Mouse (Mus musculus) neural tube, embryonic 15.5 days (tissue): ENCODE data around the gene Polr3gl. TPM values are rescaled to one million over a fixed set of nuclear protein-coding genes. Genes with fewer than 3 reads are reported as not detected.

Experiments used
- ATAC-seq: fragments of 200-750 bp; cut with Nextera tagmentation; 2 replicates; pipeline ENCODE4 v1.8.0; 2017; ENCODE audit warnings: mild to moderate bottlenecking, moderate TSS enrichment, moderate library complexity; ENCODE audit not compliant: low FRiP score
- H3K27ac ChIP-seq: fragments of 300-500 bp; sonication (generic); replicated peaks from 2 replicates; pipeline ENCODE4 v1.5.1; 2015; ENCODE audit warnings: mild to moderate bottlenecking, inconsistent platforms
- H3K27me3 ChIP-seq: fragments of 300-500 bp; sonication (generic); replicated peaks from 2 replicates; pipeline ENCODE4 v1.6.1; 2015; ENCODE audit warnings: inconsistent platforms
- H3K36me3 ChIP-seq: fragments of 300-500 bp; sonication (generic); 2 replicates; pipeline ENCODE4 v1.6.1; 2015; ENCODE audit warnings: inconsistent platforms
- H3K4me1 ChIP-seq: fragments of 300-500 bp; sonication (generic); 2 replicates; pipeline ENCODE4 v1.6.1; 2015; ENCODE audit warnings: inconsistent platforms
- H3K4me2 ChIP-seq: fragments of 300-500 bp; sonication (generic); 2 replicates; pipeline ENCODE4 v1.6.1; 2015; ENCODE audit warnings: inconsistent platforms, mild to moderate bottlenecking, moderate library complexity
- H3K4me3 ChIP-seq: fragments of 300-500 bp; sonication (generic); replicated peaks from 2 replicates; pipeline ENCODE4 v1.5.1; 2015; ENCODE audit warnings: mild to moderate bottlenecking, inconsistent platforms
- H3K9ac ChIP-seq: fragments of 300-500 bp; sonication (generic); replicated peaks from 2 replicates; pipeline ENCODE4 v1.6.1; 2015; ENCODE audit warnings: mild to moderate bottlenecking, inconsistent platforms
- H3K9me3 ChIP-seq: fragments of 300-500 bp; sonication (generic); replicated peaks from 2 replicates; pipeline ENCODE4 v1.6.1; 2016; ENCODE audit warnings: inconsistent platforms
- WGBS: fragments of 180-500 bp; shearing (Covaris S2); methylation state at CpG from one replicate; pipeline ENCODE4 v1.1.7; 2015; ENCODE audit warnings: mixed read lengths; 5-methylcytosine and 5-hydroxymethylcytosine counted together
- polyA plus RNA-seq: library from polyadenylated mRNA; unstranded; fragments of >200 nt; fragmentation: Nextera tagmentation; extraction: Ambion mirVana; gene quantifications from 2 replicates; pipeline ENCODE4 v1.2.1, GENCODE M21; 2015

The Polr3gl gene
- polyA plus RNA-seq, 1 experiment from 2014 or later: 35.2 TPM

- H3K4me1 ChIP-seq: peaks cover 55% of the 10 kb centered on the region
Measured at GRCm38 (mm10) chr3:96559911-96560850, 33.8 kb downstream of the Polr3gl start.

GRCm38 (mm10) chr3:96559398-96559910 is 34.5 kb downstream of the Polr3gl start:
- peaks cover 58% of the 10 kb centered on the region for H3K4me1 ChIP-seq
- H3K27ac ChIP-seq: 0 out of 2 replicates have a peak overlapping the region, but pooled peaks have one; percentile 33
- no peak for ATAC-seq

More at GRCm38 (mm10) chr3:96559911-96560850, 33.8 kb downstream of the Polr3gl start:
- H3K36me3 ChIP-seq: peaks cover 15% of the 10 kb centered on the region
- H3K27me3 ChIP-seq: no peaks in the 10 kb centered on the region
- H3K4me3 ChIP-seq: peak overlapping the region; percentile 69
- no peak for ATAC-seq
- WGBS: 85% methylated on average over 23 of the region's 23 CpGs
- peak overlapping the region; percentile 81 for H3K4me2 ChIP-seq
- H3K9ac ChIP-seq: peak overlapping the region; percentile 66
- 0 out of 2 replicates have a peak overlapping the region, but pooled peaks have one; percentile 33 for H3K27ac ChIP-seq
- H3K9me3 ChIP-seq: no peaks in the 10 kb centered on the region

GRCm38 (mm10) chr3:96558668-96559196 is 35.2 kb downstream of the Polr3gl start:
- Histone ChIP-seq H3K9me3 (no peaks in the 10 kb centered on the region), H3K27me3 (no peaks in the 10 kb centered on the region), H3K9ac (peak overlapping the region; percentile 66), H3K4me3 (peak overlapping the region; percentile 69), H3K36me3 (peaks cover 15% of the 10 kb centered on the region), H3K4me1 (peaks cover 58% of the 10 kb centered on the region), H3K27ac (no peak overlapping the region), H3K4me2 (peak overlapping the region; percentile 81)
- WGBS: 25% methylated on average over 10 of the region's 10 CpGs
- no peak for ATAC-seq

More at GRCm38 (mm10) chr3:96559398-96559910, 34.5 kb downstream of the Polr3gl start:
- H3K27me3 ChIP-seq: no peaks in the 10 kb centered on the region
- peak overlapping the region; percentile 66 for H3K9ac ChIP-seq
- peak overlapping the region; percentile 69 for H3K4me3 ChIP-seq
- H3K4me2 ChIP-seq: peak overlapping the region; percentile 81
- H3K36me3 ChIP-seq: peaks cover 15% of the 10 kb centered on the region
- no peaks in the 10 kb centered on the region for H3K9me3 ChIP-seq
- 77% methylated on average over 12 of the region's 12 CpGs for WGBS

- H3K27ac ChIP-seq: peak overlapping the region; percentile 69
Measured at GRCm38 (mm10) chr3:96558159-96558558, 35.8 kb downstream of the Polr3gl start.

GRCm38 (mm10) chr3:96557694-96558093 is 36.3 kb downstream of the Polr3gl start, which contains the start of gene Txnip:
TSS of gene Txnip (plus strand) at chr3:96557957.
- peak within 1 kb of the TSS; percentile 66 for H3K9ac ChIP-seq
- ATAC-seq: peak; percentile 98
- peak within 1 kb of the TSS; percentile 81 for H3K4me2 ChIP-seq
- 1% methylated on average over 26 of the region's 26 CpGs for WGBS
- peak within 1 kb of the TSS; percentile 69 for H3K4me3 ChIP-seq
- H3K9me3 ChIP-seq: no peaks in the 10 kb centered on the region
- H3K27ac ChIP-seq: peak within 1 kb of the TSS; percentile 87
- H3K4me1 ChIP-seq: peaks cover 58% of the 10 kb centered on the region
- peaks cover 15% of the 10 kb centered on the region for H3K36me3 ChIP-seq
- no peaks in the 10 kb centered on the region for H3K27me3 ChIP-seq

More at GRCm38 (mm10) chr3:96558159-96558558, 35.8 kb downstream of the Polr3gl start:
- no peaks in the 10 kb centered on the region for H3K27me3 ChIP-seq
- H3K36me3 ChIP-seq: peaks cover 15% of the 10 kb centered on the region
- no peaks in the 10 kb centered on the region for H3K9me3 ChIP-seq
- H3K4me2 ChIP-seq: peak overlapping the region; percentile 81
- H3K9ac ChIP-seq: peak overlapping the region; percentile 66
- peaks cover 58% of the 10 kb centered on the region for H3K4me1 ChIP-seq
- peak overlapping the region; percentile 69 for H3K4me3 ChIP-seq
- under 1% methylated on average over 17 of the region's 17 CpGs for WGBS
- ATAC-seq: peak; percentile 40; the same call in 1 of the 2 replicates

GRCm38 (mm10) chr3:96556651-96557635 is 37.0 kb downstream of the Polr3gl start:
- 0 out of 2 replicates have a peak, but pooled peaks have one; percentile 7 for ATAC-seq
- no peaks in the 10 kb centered on the region for H3K27me3 ChIP-seq
- 11% methylated on average over 22 of the region's 22 CpGs for WGBS
- peak overlapping the region; percentile 56 for H3K9ac ChIP-seq
- H3K9me3 ChIP-seq: no peaks in the 10 kb centered on the region
- peak overlapping the region; percentile 87 for H3K27ac ChIP-seq
- peaks cover 55% of the 10 kb centered on the region for H3K4me1 ChIP-seq
- H3K4me2 ChIP-seq: peak overlapping the region; percentile 81
- H3K36me3 ChIP-seq: peaks cover 15% of the 10 kb centered on the region
- H3K4me3 ChIP-seq: peak overlapping the region; percentile 69

- Histone ChIP-seq H3K36me3 (peaks cover 12% of the 10 kb centered on the region), H3K4me2 (peak overlapping the region; percentile 81), H3K27ac (peak overlapping the region; percentile 73), H3K4me1 (peaks cover 48% of the 10 kb centered on the region), H3K27me3 (no peaks in the 10 kb centered on the region), H3K4me3 (no peak overlapping the region), H3K9ac (no peak overlapping the region), H3K9me3 (no peaks in the 10 kb centered on the region)
- 91% methylated on average over 15 of the region's 15 CpGs for WGBS
- no peak for ATAC-seq
Measured at GRCm38 (mm10) chr3:96555999-96556614, 37.9 kb downstream of the Polr3gl start.

GRCm38 (mm10) chr3:96555041-96555596 is 38.9 kb downstream of the Polr3gl start:
- H3K27me3 ChIP-seq: no peaks in the 10 kb centered on the region
- H3K9ac ChIP-seq: no peak overlapping the region
- WGBS: 30% methylated on average over 12 of the region's 12 CpGs
- no peak for ATAC-seq
- H3K9me3 ChIP-seq: no peaks in the 10 kb centered on the region
- H3K4me3 ChIP-seq: no peak overlapping the region
- 0 out of 2 replicates have a peak overlapping the region, but pooled peaks have one; percentile 7 for H3K4me2 ChIP-seq
- H3K4me1 ChIP-seq: peaks cover 38% of the 10 kb centered on the region
- peaks cover 3% of the 10 kb centered on the region; the same call in 1 of the 2 replicates for H3K36me3 ChIP-seq
- peak overlapping the region; percentile 73 for H3K27ac ChIP-seq

GRCm38 (mm10) chr3:96554251-96554650 is 39.7 kb downstream of the Polr3gl start:
- Histone ChIP-seq H3K4me1 (peaks cover 29% of the 10 kb centered on the region), H3K27ac (no peak overlapping the region), H3K9me3 (no peaks in the 10 kb centered on the region), H3K4me2 (no peak overlapping the region), H3K4me3 (no peak overlapping the region), H3K27me3 (no peaks in the 10 kb centered on the region), H3K9ac (no peak overlapping the region), H3K36me3 (no peaks in the 10 kb centered on the region)
- 88% methylated on average over 6 of the region's 6 CpGs for WGBS
- no peak for ATAC-seq

- Histone ChIP-seq H3K4me3 (no peak overlapping the region), H3K36me3 (no peaks in the 10 kb centered on the region), H3K9me3 (no peaks in the 10 kb centered on the region), H3K27ac (no peak overlapping the region), H3K9ac (no peak overlapping the region), H3K4me2 (no peak overlapping the region), H3K4me1 (peaks cover 23% of the 10 kb centered on the region), H3K27me3 (no peaks in the 10 kb centered on the region)
- whole genome bisulfite sequencing: 83% methylated on average over 6 of the region's 6 CpGs
- no peak for ATAC-seq
Measured at GRCm38 (mm10) chr3:96553601-96554000, 40.4 kb downstream of the Polr3gl start.
